Mouse (Mus musculus) kidney, adult 9 months (tissue): ENCODE measurements around the gene Omp.

Source experiments
- DNase-seq: peaks from one replicate; pipeline ENCODE4 v3.0.0; 2022

Omp gene

DNA sequence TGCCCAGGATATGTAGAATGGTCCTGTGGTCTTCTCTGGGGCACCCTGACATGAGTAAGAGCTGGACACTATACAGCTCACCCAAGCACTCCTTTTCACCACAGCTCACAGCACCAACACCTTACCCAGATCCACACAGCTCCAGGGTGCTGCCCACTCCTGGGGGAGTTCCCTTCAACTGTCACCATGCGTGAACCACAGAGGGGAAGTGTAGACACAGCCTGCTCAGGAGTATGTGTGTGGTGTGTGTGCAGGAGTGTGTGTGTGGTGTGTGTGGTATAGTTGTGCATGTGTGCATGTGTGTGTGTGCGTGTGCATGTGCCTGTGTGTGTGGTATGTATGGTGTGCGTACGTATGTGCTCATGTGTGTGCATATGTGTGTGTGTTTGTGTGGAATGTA, 49.5 kb downstream of the Omp start:
- DNase-seq: no peak
